Mouse (Mus musculus) adrenal gland, postnatal 10 days (tissue): ENCODE measurements around the gene Slc52a3. TPM values are rescaled to one million over a fixed set of nuclear protein-coding genes. Genes with fewer than 3 reads are reported as not detected.

ENCODE experiments used
- DNase-seq: peaks from one replicate; pipeline ENCODE4 v3.0.0; 2021; ENCODE audit warnings: mixed read lengths
- microRNA-seq: library from miRNA; unstranded; fragments of <30 nt; microRNA quantifications from one replicate; pipeline ENCODE4 v1.2.0, GENCODE M21; 2021
- total RNA-seq, 2 experiments: library from RNA; stranded (reverse); gene quantifications; 2 replicates each; pipeline ENCODE4 v1.2.3; 2021

Gene Slc52a3
- total RNA-seq, 2 experiments from 2014 or later: 1.6 to 2.2 TPM

DNA sequence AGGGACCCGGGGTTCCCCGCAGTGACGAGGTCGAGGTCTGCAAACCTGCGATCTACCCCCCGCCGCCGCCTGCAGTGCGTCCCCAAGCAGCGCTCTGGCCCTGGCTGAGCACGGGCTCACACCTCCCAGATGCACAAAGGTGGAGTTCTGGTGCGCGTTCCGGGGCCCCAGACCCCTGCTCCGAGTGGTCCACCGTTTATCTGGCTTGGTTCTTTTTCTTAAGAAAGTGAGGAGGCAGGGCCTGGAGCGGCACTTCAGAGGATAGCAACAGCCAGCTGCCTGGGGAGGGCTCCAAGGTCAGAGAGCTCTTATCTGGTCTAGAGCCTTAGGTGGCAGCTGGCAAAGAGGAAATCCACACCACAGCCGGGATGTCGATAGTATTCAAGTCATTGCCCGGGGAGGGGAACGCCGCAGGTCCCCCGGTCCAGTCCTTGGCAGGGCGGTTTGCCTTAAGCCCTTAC, 52.7 kb downstream of the Slc52a3 start:
- peak; percentile 27 for DNase-seq

DNA sequence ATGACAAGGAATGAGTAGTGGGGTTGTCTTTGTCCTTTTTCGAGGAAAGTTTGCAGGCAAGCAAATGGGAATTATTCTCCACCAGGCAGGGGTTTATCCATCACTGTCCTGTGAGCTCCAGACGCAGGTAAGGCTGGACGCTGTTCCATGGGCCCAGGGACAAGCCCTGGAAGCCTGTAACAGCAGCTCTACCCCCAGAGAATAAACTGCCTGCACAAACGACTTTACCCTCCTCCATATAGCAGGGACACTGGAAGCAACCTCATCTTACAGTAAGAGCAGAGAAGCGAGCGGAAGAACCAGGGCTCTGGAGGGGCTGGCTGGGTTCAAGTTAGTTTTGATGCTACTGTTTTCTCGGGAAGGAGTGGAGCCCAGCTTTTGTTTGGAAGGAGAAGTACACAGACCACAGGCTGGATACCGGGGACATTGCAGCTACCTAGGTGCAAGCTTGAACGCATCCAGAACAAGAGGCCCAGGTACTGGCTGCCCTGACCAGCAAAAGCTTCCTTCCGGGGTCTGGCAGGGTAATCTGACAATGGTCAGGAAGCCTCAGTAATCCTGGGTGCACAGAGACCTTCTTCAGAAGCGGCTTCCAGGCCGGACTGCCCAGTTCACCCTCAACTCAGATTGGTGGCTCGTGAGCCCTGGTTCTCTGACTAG, 53.4 kb downstream of the Slc52a3 start:
- no peak for DNase-seq

DNA sequence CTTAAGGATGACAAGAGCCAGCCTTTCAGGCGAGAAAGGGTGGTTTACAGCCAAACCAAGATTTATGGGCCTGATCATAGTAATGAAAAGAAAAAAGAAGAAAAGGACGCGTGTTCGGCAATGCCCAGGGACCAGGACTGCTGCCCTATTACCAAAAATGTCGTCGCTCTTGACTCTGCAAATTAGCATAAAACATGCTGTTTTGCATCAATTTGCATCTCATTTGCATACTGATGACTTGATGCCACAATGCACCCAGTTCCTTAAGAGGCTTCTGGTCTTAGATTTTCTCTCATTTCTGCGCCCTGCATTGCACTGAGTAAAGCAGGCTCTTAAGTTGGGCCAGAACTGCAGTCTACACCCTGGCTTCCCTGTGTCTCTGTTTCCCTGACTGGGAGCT, 54.0 kb downstream of the Slc52a3 start:
- no peak for DNase-seq

DNA sequence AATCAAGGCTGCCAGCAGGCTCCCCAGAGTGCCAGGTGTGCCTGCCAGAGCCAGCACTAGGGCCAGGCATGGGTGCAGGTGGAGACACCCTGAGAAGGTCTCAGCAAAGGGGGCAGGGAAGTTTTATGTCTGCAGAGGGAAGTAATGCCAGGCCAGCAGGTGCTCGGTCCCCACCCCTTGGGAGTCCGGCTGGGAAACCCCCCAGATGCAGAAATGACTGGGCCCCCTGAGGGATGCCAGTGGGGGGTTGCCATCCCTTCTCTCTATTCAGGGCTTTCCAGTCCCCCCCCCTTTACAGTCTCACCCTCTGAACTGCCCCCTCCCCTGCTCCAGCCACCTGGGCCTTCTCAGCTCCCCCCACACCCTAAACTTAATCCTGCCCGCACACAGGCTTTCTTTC, 55.7 kb downstream of the Slc52a3 start:
- DNase-seq: no peak

DNA sequence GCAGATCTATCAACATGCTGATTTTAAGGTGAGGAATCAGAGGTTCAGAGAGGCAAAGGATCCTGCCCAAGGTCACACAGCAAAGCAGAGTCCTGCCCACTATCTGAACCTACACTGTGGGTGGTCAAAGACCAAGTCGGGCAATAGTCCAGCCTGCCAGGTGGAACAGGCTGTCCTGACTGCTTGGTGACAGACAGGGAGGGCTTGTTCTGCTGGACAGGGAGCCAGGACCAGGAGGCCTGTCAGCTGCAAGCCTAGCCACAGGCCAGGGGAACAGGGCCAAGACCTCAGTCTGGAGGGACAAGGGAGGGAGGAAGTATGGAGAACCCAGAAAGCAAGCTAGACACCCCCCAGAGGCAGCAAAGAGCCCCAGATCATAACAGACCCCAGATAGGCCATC, 59.1 kb downstream of the Slc52a3 start:
- DNase-seq: no peak

GRCm38 (mm10) chr2:152056368-152057251, 60.3 kb downstream of the Slc52a3 start:
- DNase-seq: no peak

GRCm38 (mm10) chr2:152057252-152057563, 60.9 kb downstream of the Slc52a3 start:
- DNase-seq: no peak

Small RNAs within 50 kb of the gene (microRNA-seq; reads per million reads assigned to microRNA genes)
- gene Mir1953: 1.4 reads per million

Other genes starting within 250 kb of the Slc52a3 start
- not detected for gene Rspo4, start 153.6 kb upstream of the Slc52a3 start, total RNA-seq
- under 1 TPM in 1 of 2 experiments, not detected in 1; 0.51 TPM for gene Angpt4, start 85.3 kb upstream of the Slc52a3 start, total RNA-seq
- 1 to 10 TPM; 7.0 to 9.7 TPM for gene Fam110a, start 16.3 kb upstream of the Slc52a3 start, total RNA-seq
- under 1 TPM; 0.21 to 0.27 TPM for gene Scrt2, start 85.0 kb downstream of the Slc52a3 start, total RNA-seq
- 100 to 1,000 TPM in 1 of 2 experiments, 10 to 100 TPM in 1; 48.5 to 177 TPM for gene Srxn1, start 109.0 kb downstream of the Slc52a3 start, total RNA-seq
- gene Tcf15, start 147.1 kb downstream of the Slc52a3 start, total RNA-seq: 10 to 100 TPM; 22.8 to 28.8 TPM
- gene Csnk2a1, start 230.3 kb downstream of the Slc52a3 start, total RNA-seq: 100 to 1,000 TPM in 1 of 2 experiments, 10 to 100 TPM in 1; 96.6 to 109 TPM